Mouse (Mus musculus) Patski (cell line): Measurements from ENCODE around the gene Ggt6. TPM values are rescaled to one million over a fixed set of nuclear protein-coding genes. Genes with fewer than 3 reads are reported as not detected.

Source experiments
- ATAC-seq: fragments of 100-300 bp; one replicate; pipeline ENCODE4 v1.8.0; 2021
- CTCF ChIA-PET: fragments of 350-600 bp; sonication (Branson Sonifier 250); formaldehyde crosslinking; loops from one replicate; lab custom pipeline; 2022; ENCODE audit warnings: inconsistent platforms; lab: Charles Lee
- POLR2A ChIA-PET: fragments of 350-600 bp; sonication (Branson Sonifier 250); formaldehyde crosslinking; loops from one replicate; lab custom pipeline; 2022; ENCODE audit warnings: antibody characterized with exemption, inconsistent platforms; lab: Charles Lee
- DNase-seq: peaks from one replicate; pipeline ENCODE4 v3.0.0-alpha.2; 2011; ENCODE audit warnings: low read depth, low spot score
- H3K27me3 ChIP-seq: fragments of 371-371 bp; one replicate; pipeline ENCODE4 v1.5.1; 2021
- CTCF ChIP-seq: fragments of 100-300 bp; IDR thresholded peaks from one replicate; pipeline ENCODE4 v1.5.1; 2021
- in situ Hi-C: fragments of 300-500 bp; cut with MboI; formaldehyde crosslinking; loops from 3 replicates; pipeline ENCODE4 v1.11.1; 2018; ENCODE audit warnings: low pct_unique_long_range_greater_than_20kb, mixed read lengths
- polyA plus RNA-seq: library from polyadenylated mRNA; unstranded; gene quantifications from one replicate; pipeline ENCODE4 v1.2.3, GENCODE M21; 2021

Gene Ggt6
- polyA plus RNA-seq, 1 experiment from 2014 or later = 0.23 TPM

DNA sequence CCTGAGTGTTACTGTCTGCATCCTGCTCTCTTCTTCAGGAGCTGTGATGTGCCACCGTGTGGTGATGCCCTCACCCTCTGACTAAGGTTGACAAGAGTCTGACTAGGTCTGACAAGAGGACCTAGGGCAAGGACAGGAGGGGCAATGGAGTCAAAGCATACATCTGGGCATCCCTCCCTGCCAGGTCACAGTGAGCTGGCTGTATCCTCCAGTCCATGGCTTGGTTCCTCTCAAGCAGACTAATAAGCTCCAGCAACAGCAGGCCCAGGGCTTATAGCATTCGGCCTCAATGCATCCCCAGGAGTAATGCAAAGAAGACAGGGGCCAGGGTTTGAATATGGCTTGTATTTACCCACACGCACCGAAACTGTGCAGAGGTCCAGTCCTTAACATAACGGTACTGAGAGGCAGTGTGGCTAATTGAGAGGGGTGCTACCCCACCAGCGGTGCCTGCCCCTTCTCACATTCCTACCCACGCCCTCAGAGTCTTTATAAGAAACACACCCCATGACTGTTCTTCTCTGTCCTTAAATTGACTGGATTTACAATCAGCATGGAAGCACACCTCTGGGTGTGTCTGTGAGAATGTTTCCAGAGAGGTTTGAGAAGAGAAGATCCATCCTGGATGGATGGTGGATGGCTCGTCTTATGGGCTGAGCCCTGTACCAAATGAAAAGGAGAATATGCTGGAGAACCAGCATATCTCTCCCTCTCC is 37.4 kb upstream of the Ggt6 start:
- H3K27me3 ChIP-seq = no peaks in the 10 kb centered on the region
- in situ Hi-C loops = no loop called here
- POLR2A ChIA-PET = no interaction called here
- CTCF ChIA-PET = no interaction called here
- DNase-seq = no peak
- ATAC-seq = no peak
- TF ChIP-seq CTCF = no peak

DNA sequence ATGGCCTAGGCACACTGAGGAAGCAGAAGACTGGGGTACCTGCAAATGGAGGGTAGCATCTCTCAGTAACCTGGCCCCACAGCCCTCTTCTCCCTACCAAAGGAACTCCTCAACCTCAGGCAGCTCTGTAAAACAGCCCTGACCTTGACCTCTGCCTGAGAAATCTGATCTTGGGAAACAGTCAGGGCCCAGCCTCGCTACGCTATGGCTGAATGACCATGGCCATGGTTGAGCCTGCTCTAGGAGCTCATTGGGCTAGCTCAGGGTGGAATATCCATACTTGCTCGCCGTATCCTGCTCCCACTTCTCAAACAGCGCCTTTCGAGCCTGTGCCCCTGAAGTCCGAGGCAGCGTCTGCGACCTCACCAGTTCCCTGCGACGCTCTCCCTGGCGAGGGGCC is 34.3 kb upstream of the Ggt6 start:
- CTCF ChIA-PET = no interaction called here
- no peak for ATAC-seq
- in situ Hi-C loops = no loop called here
- DNase-seq = no peak
- no peaks in the 10 kb centered on the region for H3K27me3 ChIP-seq
- no peak for TF ChIP-seq CTCF
- POLR2A ChIA-PET = interaction anchor here (1.3 kb wide), 1 partner anchor 60 kb away, joined by 4 read pairs; no protein-coding TSS in a partner anchor

DNA sequence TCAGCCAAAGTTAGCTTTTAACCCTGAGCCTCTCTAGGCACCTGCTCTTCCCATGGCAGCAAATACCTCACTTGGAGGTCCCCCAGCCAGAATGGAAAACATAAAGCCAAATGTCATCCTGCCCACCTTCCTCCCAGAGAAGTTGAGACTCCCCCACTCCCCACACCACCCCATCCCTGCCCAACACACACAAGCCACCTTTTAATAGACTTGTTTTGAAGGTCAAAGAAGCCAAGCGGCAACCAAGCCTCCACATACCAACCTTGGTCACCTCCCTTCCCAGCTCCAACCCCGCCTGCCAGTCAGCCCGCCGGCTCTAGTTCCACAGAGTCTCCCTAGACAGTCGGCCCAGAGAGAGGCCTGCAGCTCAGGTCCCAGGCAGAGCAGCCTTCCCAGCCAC is 33.3 kb upstream of the Ggt6 start:
- DNase-seq = no peak
- ATAC-seq = no peak
- POLR2A ChIA-PET = interaction anchor here (0.9 to 1.3 kb wide), 2 partner anchors 8 to 61 kb away, joined by 3 to 4 read pairs; no protein-coding TSS in a partner anchor
- no peak for TF ChIP-seq CTCF
- CTCF ChIA-PET = no interaction called here
- in situ Hi-C loops = no loop called here
- H3K27me3 ChIP-seq = no peaks in the 10 kb centered on the region

DNA sequence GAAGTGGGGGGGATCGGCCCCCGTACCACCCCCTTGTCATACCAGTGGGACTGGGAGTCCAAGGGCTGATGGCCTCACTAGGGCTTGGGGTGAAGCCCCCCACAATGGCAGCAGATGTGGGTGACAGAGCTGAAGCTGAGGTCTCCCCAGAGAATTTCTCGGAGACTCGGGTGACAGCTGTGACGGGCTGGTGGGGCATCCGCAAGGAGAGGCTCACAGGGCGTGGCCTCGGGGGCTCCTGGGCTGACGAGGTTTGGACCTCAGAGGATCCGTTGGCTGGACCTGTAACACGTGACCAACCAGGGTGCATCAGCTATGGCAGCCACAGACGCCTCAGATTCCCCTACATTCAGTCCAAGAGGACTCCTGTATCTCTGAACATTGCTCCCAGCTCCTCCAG is 32.4 kb upstream of the Ggt6 start:
- CTCF ChIA-PET = no interaction called here
- H3K27me3 ChIP-seq = no peaks in the 10 kb centered on the region
- DNase-seq = no peak
- in situ Hi-C loops = no loop called here
- ATAC-seq = no peak
- TF ChIP-seq CTCF = no peak
- POLR2A ChIA-PET = no interaction called here

DNA sequence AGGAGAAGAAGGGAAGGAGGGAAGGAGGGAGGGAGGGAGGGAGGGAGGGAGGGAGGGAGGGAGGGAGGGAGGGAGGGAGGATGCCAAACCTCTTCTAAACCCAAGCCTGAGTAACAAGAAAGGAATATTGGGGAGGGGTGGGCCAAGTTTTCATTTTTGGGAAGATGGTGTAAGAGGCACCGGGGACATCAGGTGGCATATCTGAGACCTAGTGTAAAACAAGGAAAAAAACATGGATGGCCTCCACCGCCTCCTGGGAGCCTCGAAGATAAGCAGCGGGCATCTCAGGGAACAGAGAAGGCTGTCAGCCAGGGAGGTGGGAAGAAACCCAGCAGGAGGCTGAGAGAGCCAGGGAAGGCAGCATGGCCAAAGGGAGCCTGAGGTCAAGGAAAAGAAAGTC is 29.8 kb upstream of the Ggt6 start:
- ChIA-PET POLR2A (interaction anchor here (0.6 kb wide), 1 partner anchor 156 kb away, joined by 4 read pairs; no protein-coding TSS in a partner anchor), CTCF (no interaction called here)
- ATAC-seq = no peak
- no peaks in the 10 kb centered on the region for H3K27me3 ChIP-seq
- TF ChIP-seq CTCF = no peak
- in situ Hi-C loops = no loop called here
- DNase-seq = no peak

DNA sequence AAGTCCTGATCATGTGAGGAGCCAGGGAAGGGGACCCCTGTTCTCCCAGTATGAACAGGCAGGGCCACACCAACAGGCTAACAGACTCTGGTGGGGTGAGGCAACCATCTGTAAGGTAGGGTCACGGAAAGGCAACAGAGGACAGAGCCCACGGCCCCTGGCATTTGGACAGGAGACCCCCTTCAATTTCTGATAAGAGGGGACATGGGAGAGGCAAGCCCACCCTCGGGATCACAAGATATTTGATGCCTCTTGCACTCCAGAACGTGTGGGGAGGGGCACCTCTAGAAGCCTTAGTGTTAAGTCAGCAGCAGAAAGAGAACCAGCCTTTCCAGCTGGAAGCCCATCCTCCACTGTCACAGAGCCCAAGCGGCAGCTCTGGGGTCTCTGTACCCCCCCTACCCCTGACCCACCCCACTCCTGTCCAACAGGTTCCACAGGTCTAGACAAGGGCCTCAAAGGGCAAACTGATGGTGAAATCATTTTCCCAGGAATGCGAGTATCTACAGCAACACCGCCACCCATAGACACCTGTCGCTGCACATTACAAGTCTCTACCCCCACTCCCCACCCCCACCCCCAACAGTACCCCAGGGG is 29.1 kb upstream of the Ggt6 start:
- ATAC-seq (no peak), DNase-seq (no peak)
- in situ Hi-C loops = no loop called here
- TF ChIP-seq CTCF = no peak
- ChIA-PET POLR2A (interaction anchor here (0.6 kb wide), 1 partner anchor 155 kb away, joined by 4 read pairs; no protein-coding TSS in a partner anchor), CTCF (interaction anchor here (1.5 kb wide), 1 partner anchor 10 kb away, joined by 4 read pairs; no protein-coding TSS in a partner anchor)
- H3K27me3 ChIP-seq = no peaks in the 10 kb centered on the region

DNA sequence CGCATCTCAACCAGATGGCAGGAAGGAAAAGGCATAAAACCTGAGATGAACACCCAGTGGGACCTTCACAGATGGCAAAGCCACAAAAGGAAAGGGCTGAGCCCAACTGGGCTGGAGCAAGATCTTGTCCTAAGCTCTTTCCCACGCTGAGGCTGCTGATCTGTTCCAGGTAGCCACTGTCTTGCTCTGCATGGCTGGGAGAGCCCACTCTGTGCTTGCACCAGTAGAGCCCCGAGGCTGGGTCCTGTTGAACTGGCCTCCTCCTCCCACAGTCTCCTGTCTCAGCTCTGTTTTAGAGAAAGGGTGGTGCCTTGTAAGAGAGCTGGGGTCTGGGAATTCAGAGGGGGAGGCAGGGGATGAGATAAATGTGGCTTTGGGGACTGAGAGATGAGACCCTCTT is 28.2 kb upstream of the Ggt6 start:
- in situ Hi-C loops = no loop called here
- ATAC-seq = no peak
- H3K27me3 ChIP-seq = no peaks in the 10 kb centered on the region
- no peak for DNase-seq
- ChIA-PET POLR2A (no interaction called here), CTCF (interaction anchor here (1.5 kb wide), 1 partner anchor 11 kb away, joined by 4 read pairs; no protein-coding TSS in a partner anchor)
- TF ChIP-seq CTCF = no peak

DNA sequence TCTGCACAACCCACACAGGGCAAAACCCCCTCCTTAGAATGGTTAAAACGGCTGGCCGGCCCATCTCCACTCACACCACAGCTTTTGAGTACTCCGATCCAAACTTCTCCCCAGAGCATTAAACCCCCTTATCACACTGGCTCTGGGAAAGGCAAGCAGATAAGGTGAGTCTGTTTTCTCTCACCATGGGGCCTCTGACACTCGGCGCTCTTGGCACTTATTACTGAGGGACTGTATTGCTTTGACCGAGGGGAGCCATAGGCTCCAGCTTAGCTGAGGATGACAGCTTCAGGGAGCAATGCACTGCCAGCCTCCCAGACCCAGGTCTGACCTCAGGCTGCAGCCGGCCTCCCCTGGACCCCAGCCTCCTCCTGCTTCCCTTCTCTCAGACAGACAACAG is 27.8 kb upstream of the Ggt6 start:
- DNase-seq = no peak
- in situ Hi-C loops = no loop called here
- no peak for TF ChIP-seq CTCF
- ChIA-PET CTCF (interaction anchor here (1.5 to 1.7 kb wide), 2 partner anchors 11 to 22 kb away, joined by 4 read pairs; no protein-coding TSS in a partner anchor), POLR2A (interaction anchor here (0.6 kb wide), 2 partner anchors 145 to 924 kb away, joined by 3 to 4 read pairs; no protein-coding TSS in a partner anchor)
- ATAC-seq = no peak
- no peaks in the 10 kb centered on the region for H3K27me3 ChIP-seq

DNA sequence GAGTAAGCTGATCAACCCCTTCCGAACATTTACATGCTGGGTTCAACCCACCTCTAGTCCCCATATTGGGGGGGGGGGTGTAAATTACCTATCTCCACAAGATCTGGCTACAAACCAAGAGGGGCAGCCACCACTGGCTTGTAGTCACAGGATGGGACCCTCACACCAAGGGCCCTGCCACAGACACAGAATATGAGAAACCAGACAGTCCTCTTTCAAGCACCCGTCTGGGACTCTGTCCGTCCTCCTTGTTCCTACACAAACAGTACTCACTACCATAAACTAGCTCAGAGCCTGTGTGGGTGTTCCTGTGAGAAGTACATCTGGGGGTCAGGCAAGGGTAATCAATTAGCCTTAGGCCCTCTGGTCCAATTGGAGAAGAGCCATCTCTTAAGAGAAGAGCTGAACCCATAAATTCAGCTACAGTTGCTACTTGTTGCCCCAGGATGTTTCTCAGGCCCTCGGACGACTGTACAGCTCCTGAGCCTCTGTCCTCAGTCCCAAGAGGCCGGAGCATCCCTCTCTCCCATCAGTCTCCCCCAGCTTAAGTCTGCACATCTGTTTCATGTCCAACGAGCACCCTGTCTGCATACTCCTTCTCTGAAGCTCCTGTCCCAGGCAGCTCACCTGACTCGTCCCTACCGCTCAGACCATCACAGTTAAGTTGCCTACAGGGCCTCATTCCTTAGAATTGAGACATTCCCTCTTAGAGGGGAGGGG is 26.7 kb upstream of the Ggt6 start:
- ChIA-PET POLR2A (interaction anchor here (0.6 kb wide), 4 partner anchors 13 to 925 kb away, joined by 3 to 4 read pairs (median 3); no protein-coding TSS in a partner anchor), CTCF (interaction anchor here (1.7 kb wide), 1 partner anchor 20 kb away, joined by 4 read pairs; no protein-coding TSS in a partner anchor)
- TF ChIP-seq CTCF = no peak
- H3K27me3 ChIP-seq = no peaks in the 10 kb centered on the region
- in situ Hi-C loops = no loop called here
- ATAC-seq (no peak), DNase-seq (no peak)

DNA sequence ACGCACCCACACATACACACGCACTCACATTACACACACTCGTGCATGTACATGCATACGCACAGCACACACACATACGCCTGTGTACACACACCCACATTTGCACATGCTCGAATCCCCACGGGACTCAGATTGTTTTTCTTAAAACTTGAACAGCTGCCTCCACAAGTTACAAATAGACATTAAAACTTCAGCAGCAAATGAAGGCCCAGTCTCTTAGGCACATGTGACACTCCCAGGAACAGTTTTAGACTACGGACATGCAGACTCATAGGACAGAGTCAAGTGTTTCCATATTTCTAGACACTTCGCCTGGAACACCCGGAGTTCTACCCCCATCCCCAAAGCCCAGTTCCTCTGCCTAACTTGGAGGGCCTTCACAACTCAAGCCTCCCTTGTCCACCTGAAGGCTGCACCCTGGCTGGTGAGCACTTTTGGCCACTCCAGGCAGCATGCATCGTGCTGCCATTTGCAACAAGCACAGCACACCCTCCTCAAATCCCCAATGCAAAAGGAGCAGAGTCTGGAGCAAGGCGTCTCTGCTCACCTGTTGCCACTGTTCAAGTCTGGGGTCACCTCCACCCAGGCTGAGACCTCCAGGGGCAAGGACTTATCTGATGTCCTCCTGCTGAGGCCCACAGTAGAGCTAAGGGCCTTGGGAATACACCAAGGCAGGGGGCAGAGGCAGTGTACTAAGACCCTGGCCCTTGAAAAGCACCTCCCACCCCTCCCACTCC is 25.5 kb upstream of the Ggt6 start:
- ATAC-seq = no peak
- ChIA-PET CTCF (interaction anchor here (0.7 kb wide), 1 partner anchor 21 kb away, joined by 3 read pairs; no protein-coding TSS in a partner anchor), POLR2A (interaction anchor here (0.6 to 0.7 kb wide), 2 partner anchors 8 to 30 kb away, joined by 3 to 4 read pairs; no protein-coding TSS in a partner anchor)
- no peak for TF ChIP-seq CTCF
- H3K27me3 ChIP-seq = no peaks in the 10 kb centered on the region
- DNase-seq = no peak
- in situ Hi-C loops = no loop called here
